Mouse (Mus musculus) A20 (cell line): Measurements from ENCODE around the gene Dennd4a.

Experiments
- DNase-seq: peaks from one replicate; pipeline ENCODE4 v3.0.0-alpha.2; 2011; ENCODE audit warnings: low read depth, low spot score

The Dennd4a gene

GRCm38 (mm10) chr9:64790673-64791660 is 20.2 kb upstream of the Dennd4a start:
- no peak for DNase-seq

GRCm38 (mm10) chr9:64791676-64792075 is 19.5 kb upstream of the Dennd4a start:
- no peak for DNase-seq

- DNase-seq = no peak
Measured at GRCm38 (mm10) chr9:64792379-64793274, 18.5 kb upstream of the Dennd4a start.

GRCm38 (mm10) chr9:64793275-64793590 is 17.9 kb upstream of the Dennd4a start:
- DNase-seq = no peak

- no peak for DNase-seq
Measured at GRCm38 (mm10) chr9:64793794-64794193, 17.3 kb upstream of the Dennd4a start.

GRCm38 (mm10) chr9:64794448-64795420 is 16.4 kb upstream of the Dennd4a start:
- no peak for DNase-seq

GRCm38 (mm10) chr9:64795846-64796615 is 15.1 kb upstream of the Dennd4a start:
- DNase-seq = no peak

- DNase-seq = peak; percentile 90
Measured at GRCm38 (mm10) chr9:64797392-64797791, 13.7 kb upstream of the Dennd4a start.

- no peak for DNase-seq
Measured at GRCm38 (mm10) chr9:64798099-64798498, 13.0 kb upstream of the Dennd4a start.

- no peak for DNase-seq
Measured at GRCm38 (mm10) chr9:64798859-64799258, 12.3 kb upstream of the Dennd4a start.

- no peak for DNase-seq
Measured at GRCm38 (mm10) chr9:64799504-64799903, 11.6 kb upstream of the Dennd4a start.

- no peak for DNase-seq
Measured at GRCm38 (mm10) chr9:64802561-64802960, 8.6 kb upstream of the Dennd4a start.

GRCm38 (mm10) chr9:64803373-64804214 is 7.5 kb upstream of the Dennd4a start:
- DNase-seq = no peak

GRCm38 (mm10) chr9:64805875-64806274 is 5.3 kb upstream of the Dennd4a start:
- no peak for DNase-seq

- DNase-seq = no peak
Measured at GRCm38 (mm10) chr9:64806335-64807060, 4.6 kb upstream of the Dennd4a start.

- DNase-seq = no peak
Measured at GRCm38 (mm10) chr9:64807061-64807808, 3.9 kb upstream of the Dennd4a start.

GRCm38 (mm10) chr9:64809851-64810250 is 1.3 kb upstream of the Dennd4a start:
- peak; percentile 36 for DNase-seq
